Mouse (Mus musculus) adrenal gland, postnatal 10 days (tissue): ENCODE results near the gene Ndufa4l2. TPM values are rescaled to one million over a fixed set of nuclear protein-coding genes. Genes with fewer than 3 reads are reported as not detected.

ENCODE experiments used
- total RNA-seq, 2 experiments: library from RNA; stranded (reverse); gene quantifications; 2 replicates each; pipeline ENCODE4 v1.2.3; 2021

Gene Ndufa4l2
- total RNA-seq, 2 experiments from 2014 or later = 49.3 to 56.4 TPM

Other genes with a start within 250 kb of the Ndufa4l2 start
- gene Dctn2, start 248.6 kb upstream of the Ndufa4l2 start, total RNA-seq = 100 to 1,000 TPM; 151 to 164 TPM
- gene Mbd6, start 225.9 kb upstream of the Ndufa4l2 start, total RNA-seq = 10 to 100 TPM; 42.9 to 66.4 TPM
- 10 to 100 TPM; 82.6 to 86.3 TPM for gene Mars, start 203.2 kb upstream of the Ndufa4l2 start, total RNA-seq
- 1 to 10 TPM; 6.5 to 6.6 TPM for gene Arhgap9, start 193.0 kb upstream of the Ndufa4l2 start, total RNA-seq
- gene Gli1, start 173.0 kb upstream of the Ndufa4l2 start, total RNA-seq = 1 to 10 TPM; 5.2 to 5.6 TPM
- gene Inhbe, start 160.6 kb upstream of the Ndufa4l2 start, total RNA-seq = 1 to 10 TPM; 1.2 to 6.6 TPM
- 10 to 100 TPM; 10.9 to 22.9 TPM for gene Inhbc, start 144.5 kb upstream of the Ndufa4l2 start, total RNA-seq
- 100 to 1,000 TPM; 119 to 123 TPM for gene R3hdm2, start 134.6 kb upstream of the Ndufa4l2 start, total RNA-seq
- 10 to 100 TPM in 1 of 2 experiments, 1 to 10 TPM in 1; 5.2 to 16.9 TPM for gene Stac3, start 13.3 kb upstream of the Ndufa4l2 start, total RNA-seq
- 10 to 100 TPM; 56.1 to 57.7 TPM for gene Shmt2, start 7.5 kb downstream of the Ndufa4l2 start, total RNA-seq
- gene Nxph4, start 19.6 kb downstream of the Ndufa4l2 start, total RNA-seq = 1 to 10 TPM; 5.3 TPM
- 100 to 1,000 TPM; 170 to 208 TPM for gene Lrp1, start 106.2 kb downstream of the Ndufa4l2 start, total RNA-seq
- 10 to 100 TPM; 64.7 to 67.8 TPM for gene Stat6, start 128.0 kb downstream of the Ndufa4l2 start, total RNA-seq
- gene Nemp1, start 151.9 kb downstream of the Ndufa4l2 start, total RNA-seq = 1 to 10 TPM; 7.8 to 9.4 TPM
- gene Nab2, start 153.6 kb downstream of the Ndufa4l2 start, total RNA-seq = 10 to 100 TPM; 19.0 to 24.8 TPM
- 1 to 10 TPM; 1.0 to 2.2 TPM for gene Myo1a, start 190.2 kb downstream of the Ndufa4l2 start, total RNA-seq
- gene Tac2, start 209.5 kb downstream of the Ndufa4l2 start, total RNA-seq = not detected
- 10 to 100 TPM; 10.8 to 11.0 TPM for gene Zbtb39, start 224.6 kb downstream of the Ndufa4l2 start, total RNA-seq
- gene Gpr182, start 236.8 kb downstream of the Ndufa4l2 start, total RNA-seq = 10 to 100 TPM; 10.4 to 14.3 TPM
- under 1 TPM; 0.48 to 1.00 TPM for gene Rdh1, start 244.8 kb downstream of the Ndufa4l2 start, total RNA-seq
- gene Rdh16f1, start 244.8 kb downstream of the Ndufa4l2 start, total RNA-seq = 1 to 10 TPM in 1 of 2 experiments, under 1 TPM in 1; 0.70 to 1.4 TPM